Mouse (Mus musculus): ENCODE measurements around the gene Casz1. TPM values are rescaled to one million over a fixed set of nuclear protein-coding genes. Genes with fewer than 3 reads are reported as not detected.

Gene Casz1
- total and polyA plus RNA-seq, 3 experiments = 21.2 to 47.0 (median 42.5) TPM

DNA sequence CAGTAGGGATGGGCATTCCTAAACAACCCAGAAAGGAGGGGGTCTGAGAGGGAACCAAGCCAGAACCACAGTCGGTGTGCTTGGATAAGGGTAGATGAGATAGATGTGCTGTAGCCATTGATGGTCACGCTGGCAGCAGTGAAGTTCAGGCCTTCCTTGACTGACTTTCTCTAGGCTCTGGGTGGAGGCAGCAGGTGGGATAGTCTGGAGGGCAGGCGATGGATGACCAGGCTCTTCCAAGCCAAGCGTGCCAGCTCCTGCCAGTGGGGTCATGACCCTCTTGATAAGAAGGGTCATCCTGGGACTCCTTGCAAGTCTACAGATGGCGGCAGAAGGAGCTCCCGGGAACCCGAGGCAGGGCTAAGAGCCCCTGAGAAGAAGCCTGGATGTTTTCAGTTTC lies 107.9 kb downstream of the Casz1 start:
- intact Hi-C loops (cut with DNase I) = loop anchor here (5.0 kb wide), 1 partner anchor 135 kb away; no protein-coding TSS in a partner anchor
- Histone ChIP-seq H3K36me3 (ENCODE audit: control insufficient read depth, insufficient read depth, low read length) (0 out of 2 replicates have a peak, but pooled peaks cover 2% of the 10 kb centered on the region), H3K27ac (no peak overlapping the region; the same call in 1 of the 2 replicates), H3K27me3 (ENCODE audit: control insufficient read depth, insufficient read depth, low read length) (no peaks in the 10 kb centered on the region), H3K4me3 (no peak overlapping the region), H3K4me1 (ENCODE audit: control insufficient read depth, insufficient read depth, low read length) (peaks cover 18% of the 10 kb centered on the region), H3K79me2 (replicated peaks; ENCODE audit: control insufficient read depth, insufficient read depth, low read length) (no peaks in the 10 kb centered on the region; the same call in none of the 2 replicates), H3K9ac (ENCODE audit: low read depth, low read length) (no peak overlapping the region)
- WGBS = 49% methylated on average over 7 of the region's 7 CpGs
- TF ChIP-seq EP300 (IDR thresholded peaks at IDR 0.05; ENCODE audit: insufficient read depth, low read depth, low read length) = no peak
- DNase-seq = no peak

- TF ChIP-seq CTCF (IDR thresholded peaks at IDR 0.05) (no peak), EP300 (IDR thresholded peaks at IDR 0.05; ENCODE audit: insufficient read depth, low read depth, low read length) (no peak), POLR2A (IDR thresholded peaks at IDR 0.05; ENCODE audit: insufficient read depth, low read depth, low read length) (no peak)
- no peaks in the 10 kb centered on the region for H3K27me3 ChIP-seq (ENCODE audit: control insufficient read depth, insufficient read depth, low read length)
- 0 out of 2 replicates have a peak, but pooled peaks cover 2% of the 10 kb centered on the region for H3K36me3 ChIP-seq (ENCODE audit: control insufficient read depth, insufficient read depth, low read length)
- 55% methylated on average over 8 of the region's 8 CpGs for WGBS
- no peak overlapping the region; the same call in 1 of the 2 replicates for H3K27ac ChIP-seq
- no peak for DNase-seq
- H3K4me3 ChIP-seq = no peak overlapping the region
- no peak overlapping the region for H3K9ac ChIP-seq (ENCODE audit: low read depth, low read length)
- peaks cover 18% of the 10 kb centered on the region for H3K4me1 ChIP-seq (ENCODE audit: control insufficient read depth, insufficient read depth, low read length)
- intact Hi-C loops (cut with DNase I) = loop anchor here (5.0 kb wide), 1 partner anchor 134 kb away; no protein-coding TSS in a partner anchor
- no peaks in the 10 kb centered on the region; the same call in none of the 2 replicates for H3K79me2 ChIP-seq (replicated peaks; ENCODE audit: control insufficient read depth, insufficient read depth, low read length)
Measured at GRCm38 (mm10) chr4:148912826-148913590, 108.8 kb downstream of the Casz1 start.

DNA sequence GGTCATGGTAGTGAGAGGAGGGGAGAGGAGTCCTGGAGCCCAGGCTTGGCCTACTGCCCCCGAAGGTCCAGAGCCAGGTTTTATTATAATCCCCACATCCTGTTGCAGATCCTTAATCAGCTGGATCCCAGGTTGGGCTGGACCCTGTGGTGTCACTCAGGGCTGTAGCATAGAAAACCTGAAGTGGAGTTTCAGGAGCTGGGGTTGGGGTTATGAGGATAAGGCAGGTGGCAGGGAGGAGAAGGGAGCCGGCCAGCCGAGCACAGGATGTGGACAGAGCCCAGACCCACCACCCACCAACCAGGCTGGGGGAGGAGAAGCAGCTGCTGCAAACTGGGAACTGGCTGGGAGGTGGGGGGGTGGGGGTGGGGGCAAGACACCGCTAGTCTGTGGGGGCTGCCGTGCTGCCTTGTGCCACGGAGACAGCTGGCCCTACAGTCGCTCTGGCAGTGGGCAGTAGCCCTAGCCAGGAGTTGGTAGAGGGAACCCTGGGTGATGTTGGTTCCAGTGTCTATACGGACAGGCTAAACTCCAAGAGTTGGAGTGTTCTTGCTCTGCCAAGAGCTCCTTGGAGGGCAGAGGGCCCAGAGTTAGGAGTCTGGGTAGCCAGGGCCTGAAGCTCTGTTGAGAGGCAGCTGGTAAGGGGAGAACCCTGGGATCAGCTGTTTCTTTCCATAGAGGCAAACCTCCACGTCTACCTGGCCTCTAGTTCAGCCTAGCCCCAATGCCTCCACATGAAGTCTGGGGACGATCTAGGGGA lies 110.8 kb downstream of the Casz1 start:
- Histone ChIP-seq H3K27me3 (ENCODE audit: control insufficient read depth, insufficient read depth, low read length) (no peaks in the 10 kb centered on the region), H3K4me3 (no peak overlapping the region), H3K9ac (ENCODE audit: low read depth, low read length) (no peak overlapping the region), H3K79me2 (replicated peaks; ENCODE audit: control insufficient read depth, insufficient read depth, low read length) (no peaks in the 10 kb centered on the region; the same call in none of the 2 replicates), H3K4me1 (ENCODE audit: control insufficient read depth, insufficient read depth, low read length) (peaks cover 13% of the 10 kb centered on the region), H3K36me3 (ENCODE audit: control insufficient read depth, insufficient read depth, low read length) (0 out of 2 replicates have a peak, but pooled peaks cover 2% of the 10 kb centered on the region), H3K27ac (no peak overlapping the region)
- TF ChIP-seq CTCF (IDR thresholded peaks at IDR 0.05) (no peak), EP300 (IDR thresholded peaks at IDR 0.05; ENCODE audit: insufficient read depth, low read depth, low read length) (no peak), POLR2A (IDR thresholded peaks at IDR 0.05; ENCODE audit: insufficient read depth, low read depth, low read length) (no peak)
- intact Hi-C loops (cut with DNase I) = loop anchor here (1.0 to 5.0 kb wide), 2 partner anchors 111 to 132 kb away; partner anchors contain the start of gene Casz1
- 52% methylated on average over 10 of the region's 10 CpGs for WGBS
- peak; percentile 46 to 64 for DNase-seq

GRCm38 (mm10) chr4:148915849-148916248 lies 111.6 kb downstream of the Casz1 start:
- Histone ChIP-seq H3K27me3 (ENCODE audit: control insufficient read depth, insufficient read depth, low read length) (no peaks in the 10 kb centered on the region), H3K36me3 (ENCODE audit: control insufficient read depth, insufficient read depth, low read length) (0 out of 2 replicates have a peak, but pooled peaks cover 2% of the 10 kb centered on the region), H3K27ac (no peak overlapping the region), H3K4me3 (no peak overlapping the region), H3K9ac (ENCODE audit: low read depth, low read length) (no peak overlapping the region), H3K79me2 (replicated peaks; ENCODE audit: control insufficient read depth, insufficient read depth, low read length) (no peaks in the 10 kb centered on the region; the same call in none of the 2 replicates), H3K4me1 (ENCODE audit: control insufficient read depth, insufficient read depth, low read length) (peaks cover 11% of the 10 kb centered on the region)
- 90% methylated on average over 15 of the region's 15 CpGs for WGBS
- no peak for DNase-seq
- TF ChIP-seq CTCF (IDR thresholded peaks at IDR 0.05) = no peak
- TF ChIP-seq EP300 (IDR thresholded peaks at IDR 0.05; ENCODE audit: insufficient read depth, low read depth, low read length) = no peak
- TF ChIP-seq POLR2A (IDR thresholded peaks at IDR 0.05; ENCODE audit: insufficient read depth, low read depth, low read length) = no peak
- intact Hi-C loops (cut with DNase I) = loop anchor here (1.0 kb wide), 1 partner anchor 112 kb away; the partner anchor contains the start of gene Casz1

GRCm38 (mm10) chr4:148918707-148919447 lies 114.6 kb downstream of the Casz1 start:
- DNase-seq = no peak
- Histone ChIP-seq H3K4me3 (no peak overlapping the region), H3K27me3 (ENCODE audit: control insufficient read depth, insufficient read depth, low read length) (no peaks in the 10 kb centered on the region), H3K79me2 (replicated peaks; ENCODE audit: control insufficient read depth, insufficient read depth, low read length) (no peaks in the 10 kb centered on the region; the same call in none of the 2 replicates), H3K27ac (no peak overlapping the region), H3K36me3 (ENCODE audit: control insufficient read depth, insufficient read depth, low read length) (no peaks in the 10 kb centered on the region), H3K9ac (ENCODE audit: low read depth, low read length) (no peak overlapping the region), H3K4me1 (ENCODE audit: control insufficient read depth, insufficient read depth, low read length) (peaks cover 2% of the 10 kb centered on the region)
- intact Hi-C loops (cut with DNase I) = no loop called here
- TF ChIP-seq POLR2A (IDR thresholded peaks at IDR 0.05; ENCODE audit: insufficient read depth, low read depth, low read length) = no peak
- no peak for TF ChIP-seq EP300 (IDR thresholded peaks at IDR 0.05; ENCODE audit: insufficient read depth, low read depth, low read length)
- no peak for TF ChIP-seq CTCF (IDR thresholded peaks at IDR 0.05)
- 91% methylated on average over 15 of the region's 15 CpGs for WGBS

Measured in heart, adult 2 months (tissue).